Mouse (Mus musculus) erythroblast, embryonic 14.5 days (primary cell): Measurements from ENCODE around the gene Lpar2. TPM values are rescaled to one million over a fixed set of nuclear protein-coding genes. Genes with fewer than 3 reads are reported as not detected.

ENCODE experiments used
- H3K27me3 ChIP-seq: 2 replicates; pipeline ENCODE4 v1.6.1; 2012; ENCODE audit warnings: inconsistent platforms; ENCODE audit not compliant: control insufficient read depth
- H3K36me3 ChIP-seq: 2 replicates; pipeline ENCODE4 v1.6.1; 2012; ENCODE audit warnings: mild to moderate bottlenecking, inconsistent platforms; ENCODE audit not compliant: control insufficient read depth
- H3K4me1 ChIP-seq: 2 replicates; pipeline ENCODE4 v1.6.1; 2012; ENCODE audit warnings: inconsistent platforms; ENCODE audit not compliant: control insufficient read depth
- H3K4me3 ChIP-seq: replicated peaks from 2 replicates; pipeline ENCODE3; 2012; ENCODE audit warnings: moderate library complexity, mild to moderate bottlenecking, inconsistent platforms
- H3K9me3 ChIP-seq: 2 replicates; pipeline ENCODE4 v1.6.1; 2012; ENCODE audit warnings: low read length, inconsistent platforms, mixed read lengths; ENCODE audit not compliant: control insufficient read depth
- GATA1 ChIP-seq: IDR thresholded peaks from 2 replicates; pipeline ENCODE4 v1.6.1; 2012; ENCODE audit warnings: low read length, inconsistent platforms, mixed read lengths
- TAL1 ChIP-seq: IDR thresholded peaks from 3 replicates; pipeline ENCODE4 v1.6.1; 2012; ENCODE audit warnings: low read length, inconsistent platforms, mixed read lengths
- polyA plus RNA-seq: library from polyadenylated mRNA; stranded (reverse); fragments of >175 nt; gene quantifications from 2 replicates; pipeline ENCODE4 v1.2.3, GENCODE M21; 2012

Gene Lpar2
- polyA plus RNA-seq, 1 experiment = 0.01 TPM

DNA sequence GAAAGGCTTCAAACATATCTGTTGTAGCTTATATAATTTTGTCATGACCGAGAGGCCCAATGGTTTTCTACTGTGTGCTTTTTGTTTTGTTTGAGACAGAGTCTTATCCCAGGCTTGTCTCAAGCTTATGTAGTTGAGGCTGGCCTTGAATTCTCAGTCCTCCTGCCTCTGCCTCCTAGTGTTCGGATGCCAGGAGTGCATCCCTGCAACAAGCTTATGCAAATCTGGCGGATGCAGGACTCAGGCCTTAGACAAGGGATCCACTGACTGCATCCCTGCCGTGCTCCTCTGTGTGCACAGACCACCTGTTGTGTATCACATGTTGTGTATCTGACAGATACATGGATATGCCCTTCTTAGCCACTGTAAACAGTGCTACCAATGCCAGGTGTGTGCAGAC, 38.6 kb downstream of the Lpar2 start:
- H3K4me1 ChIP-seq = peaks cover 17% of the 10 kb centered on the region
- H3K4me3 ChIP-seq = no peak overlapping the region
- no peaks in the 10 kb centered on the region for H3K9me3 ChIP-seq
- H3K36me3 ChIP-seq = no peaks in the 10 kb centered on the region
- no peak for TF ChIP-seq TAL1
- TF ChIP-seq GATA1 = no peak
- no peaks in the 10 kb centered on the region for H3K27me3 ChIP-seq

DNA sequence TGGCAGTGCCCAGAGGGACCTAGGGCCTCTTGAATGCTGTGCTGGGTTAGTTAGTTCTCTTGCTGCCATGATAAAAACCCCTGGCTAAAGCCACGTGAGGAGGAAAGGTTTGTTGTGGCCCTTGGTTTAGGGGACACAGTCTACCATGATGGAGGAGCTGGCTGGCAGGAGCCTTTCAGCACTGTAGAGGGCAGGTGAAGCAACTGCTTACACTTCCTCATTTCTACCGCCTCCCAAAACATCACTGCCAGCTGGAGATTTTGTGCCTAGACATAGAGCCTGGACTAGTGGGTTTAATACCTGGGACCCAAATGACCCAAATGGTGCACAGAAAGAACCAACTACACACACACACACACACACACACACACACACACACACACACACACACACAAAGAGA, 39.0 kb downstream of the Lpar2 start:
- TF ChIP-seq TAL1 = no peak
- TF ChIP-seq GATA1 = no peak
- no peaks in the 10 kb centered on the region for H3K36me3 ChIP-seq
- no peaks in the 10 kb centered on the region for H3K27me3 ChIP-seq
- peaks cover 17% of the 10 kb centered on the region for H3K4me1 ChIP-seq
- H3K9me3 ChIP-seq = no peaks in the 10 kb centered on the region
- no peak overlapping the region for H3K4me3 ChIP-seq

GRCm38 (mm10) chr8:69863387-69864020, 41.3 kb downstream of the Lpar2 start:
- TF ChIP-seq TAL1 (no peak), GATA1 (no peak)
- H3K9me3 ChIP-seq = no peaks in the 10 kb centered on the region
- H3K4me1 ChIP-seq = peaks cover 17% of the 10 kb centered on the region

DNA sequence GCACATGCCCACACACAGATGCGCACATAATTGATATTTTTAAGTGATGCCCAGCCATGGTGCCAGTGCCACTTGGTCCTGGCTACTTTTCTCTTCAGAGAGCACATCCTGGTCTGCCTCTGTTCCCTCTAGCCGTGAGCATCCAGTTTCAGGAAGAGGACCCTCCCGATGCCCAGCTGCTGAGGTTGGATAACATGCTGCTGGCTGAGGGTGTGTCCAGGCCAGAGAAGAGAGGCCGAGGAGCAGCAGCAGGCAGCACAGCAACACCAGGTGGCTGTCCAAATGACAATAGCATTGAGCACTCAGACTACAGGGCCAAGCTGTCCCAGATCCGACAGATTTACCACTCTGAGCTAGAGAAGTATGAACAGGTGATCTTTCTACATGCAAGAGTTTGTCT, 42.0 kb downstream of the Lpar2 start:
- Histone ChIP-seq H3K27me3 (no peaks in the 10 kb centered on the region), H3K4me1 (peaks cover 17% of the 10 kb centered on the region), H3K9me3 (no peaks in the 10 kb centered on the region), H3K4me3 (no peak overlapping the region), H3K36me3 (no peaks in the 10 kb centered on the region)
- TF ChIP-seq TAL1 (no peak), GATA1 (no peak)

More at GRCm38 (mm10) chr8:69863387-69864020, 41.3 kb downstream of the Lpar2 start:
- Histone ChIP-seq H3K4me3 (no peak overlapping the region), H3K27me3 (no peaks in the 10 kb centered on the region), H3K36me3 (no peaks in the 10 kb centered on the region)

GRCm38 (mm10) chr8:69867696-69868326, 45.6 kb downstream of the Lpar2 start:
- Histone ChIP-seq H3K36me3 (no peaks in the 10 kb centered on the region), H3K27me3 (no peaks in the 10 kb centered on the region; the same call in 1 of the 2 replicates), H3K4me1 (peaks cover 15% of the 10 kb centered on the region), H3K4me3 (no peak overlapping the region), H3K9me3 (no peaks in the 10 kb centered on the region)
- TF ChIP-seq TAL1 (no peak), GATA1 (no peak)

DNA sequence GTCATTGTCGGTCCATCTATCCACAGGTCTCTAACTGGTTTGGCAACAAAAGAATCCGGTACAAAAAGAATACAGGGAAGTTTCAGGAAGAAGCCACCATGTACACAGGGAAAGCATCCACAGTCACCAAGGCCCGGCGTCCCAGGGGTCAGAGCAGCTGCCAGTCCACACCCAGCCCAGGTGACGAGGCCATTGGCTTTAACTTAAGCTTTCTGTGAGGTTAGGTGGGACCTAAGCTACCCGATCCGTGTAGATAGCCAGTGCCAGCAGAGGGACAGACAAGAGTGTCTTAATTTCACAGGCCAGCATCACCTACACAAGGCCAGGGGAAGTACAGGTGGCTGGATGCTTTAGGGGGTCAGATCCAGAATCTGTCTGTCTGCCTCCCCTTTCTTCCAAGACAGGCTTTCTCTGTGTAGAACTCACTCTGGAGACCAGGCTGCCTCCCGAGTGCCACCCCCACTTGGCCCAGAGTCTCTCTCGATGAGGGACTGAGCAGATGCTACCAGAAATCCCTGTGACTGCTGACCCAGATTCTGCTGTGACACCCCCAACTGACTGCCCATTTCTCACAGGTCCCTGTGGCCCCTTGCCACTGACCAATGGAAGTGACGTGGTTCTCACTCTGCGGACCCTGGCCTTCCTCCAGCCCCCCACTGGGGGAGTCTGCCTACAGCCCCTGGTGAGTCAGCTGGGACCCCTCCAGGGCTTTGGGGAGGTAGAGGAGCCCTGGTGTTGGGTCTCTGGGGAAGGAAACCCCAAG, 48.0 kb downstream of the Lpar2 start:
- Histone ChIP-seq H3K4me1 (no peaks in the 10 kb centered on the region), H3K27me3 (no peaks in the 10 kb centered on the region; the same call in 1 of the 2 replicates), H3K4me3 (no peak overlapping the region), H3K36me3 (no peaks in the 10 kb centered on the region), H3K9me3 (no peaks in the 10 kb centered on the region)
- TF ChIP-seq GATA1 (no peak), TAL1 (no peak)

DNA sequence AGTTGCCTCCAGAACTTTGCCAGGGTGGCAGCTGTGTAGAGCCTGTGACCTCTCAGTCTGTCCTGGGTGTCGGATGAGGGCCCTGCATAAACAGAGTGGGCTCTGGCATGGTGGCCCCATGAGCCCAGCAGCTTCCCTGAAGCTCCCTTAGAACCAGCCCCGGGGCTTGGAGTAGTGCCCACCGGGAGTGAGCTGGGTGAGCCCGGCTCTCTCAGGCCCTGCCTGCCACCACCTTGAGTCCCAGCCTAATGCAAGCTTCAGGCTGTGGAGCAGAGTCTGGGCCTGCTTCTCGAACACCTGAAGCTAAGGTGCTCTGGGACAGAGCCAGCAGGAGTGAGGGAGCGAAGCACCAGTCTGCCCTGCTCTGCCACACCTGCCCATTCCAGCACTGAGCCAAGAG, 48.7 kb downstream of the Lpar2 start:
- Histone ChIP-seq H3K9me3 (no peaks in the 10 kb centered on the region), H3K27me3 (no peaks in the 10 kb centered on the region; the same call in 1 of the 2 replicates), H3K36me3 (no peaks in the 10 kb centered on the region), H3K4me1 (no peaks in the 10 kb centered on the region), H3K4me3 (no peak overlapping the region)
- TF ChIP-seq GATA1 = no peak
- TF ChIP-seq TAL1 = no peak

- H3K27me3 ChIP-seq = peaks cover 9% of the 10 kb centered on the region
- H3K4me3 ChIP-seq = no peak overlapping the region
- H3K4me1 ChIP-seq = no peaks in the 10 kb centered on the region
Measured at GRCm38 (mm10) chr8:69874155-69874554, 51.9 kb downstream of the Lpar2 start.

GRCm38 (mm10) chr8:69874654-69875053, 52.4 kb downstream of the Lpar2 start:
- no peaks in the 10 kb centered on the region for H3K9me3 ChIP-seq
- peaks cover 14% of the 10 kb centered on the region for H3K27me3 ChIP-seq
- H3K4me3 ChIP-seq = no peak overlapping the region
- TF ChIP-seq TAL1 (no peak), GATA1 (no peak)
- no peaks in the 10 kb centered on the region for H3K36me3 ChIP-seq
- no peaks in the 10 kb centered on the region for H3K4me1 ChIP-seq

More at GRCm38 (mm10) chr8:69874155-69874554, 51.9 kb downstream of the Lpar2 start:
- TF ChIP-seq GATA1 (no peak), TAL1 (no peak)
- Histone ChIP-seq H3K9me3 (no peaks in the 10 kb centered on the region), H3K36me3 (no peaks in the 10 kb centered on the region)

DNA sequence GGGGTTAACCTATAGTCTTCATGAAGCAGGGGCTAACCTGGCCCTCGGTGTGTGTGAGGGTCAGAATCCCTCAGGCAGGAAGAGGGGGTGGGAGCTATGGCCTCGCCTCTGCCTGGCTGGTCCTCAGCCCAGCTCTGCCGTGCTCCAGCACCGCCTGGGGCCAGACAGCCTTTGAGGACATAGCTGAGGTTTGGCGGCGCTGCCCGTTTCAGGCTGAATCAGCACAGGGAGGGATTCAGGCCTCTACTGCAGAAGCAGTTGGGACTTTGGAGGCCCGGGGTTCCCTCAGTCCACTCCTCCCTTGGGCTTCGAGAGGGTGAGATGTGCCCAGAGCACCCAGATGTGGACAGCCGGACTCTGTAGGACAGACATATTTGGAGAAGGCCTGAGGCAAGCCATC, 53.9 kb downstream of the Lpar2 start:
- peaks cover 6% of the 10 kb centered on the region for H3K9me3 ChIP-seq
- H3K27me3 ChIP-seq = peaks cover 28% of the 10 kb centered on the region
- H3K4me3 ChIP-seq = no peak overlapping the region
- H3K4me1 ChIP-seq = no peaks in the 10 kb centered on the region; the same call in 1 of the 2 replicates
- no peak for TF ChIP-seq TAL1
- no peak for TF ChIP-seq GATA1
- no peaks in the 10 kb centered on the region for H3K36me3 ChIP-seq
